Mouse (Mus musculus): ENCODE measurements around the gene Aldh4a1.

DNA sequence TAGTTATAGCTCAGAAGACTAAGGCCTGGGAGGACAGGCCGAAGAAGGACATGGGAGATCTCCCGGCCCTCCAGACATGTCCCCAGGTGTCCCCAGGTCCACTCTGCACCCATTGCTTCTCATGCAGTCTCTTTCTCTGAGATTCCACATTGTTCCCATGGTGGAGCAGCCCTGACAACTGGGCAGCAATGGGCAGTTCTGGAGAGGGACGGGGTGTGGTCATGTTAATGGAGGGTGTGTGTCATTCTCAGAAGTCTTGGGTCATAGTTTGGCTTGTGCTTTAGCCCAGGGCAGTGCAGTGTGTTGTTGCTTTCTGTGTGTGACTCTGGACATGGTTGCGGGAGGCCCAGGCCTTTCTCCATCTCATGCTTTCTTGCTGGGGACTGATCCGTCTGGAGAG is 15.9 kb upstream of the Aldh4a1 start:
- no peak for TF ChIP-seq CTCF (IDR thresholded peaks at IDR 0.05; ENCODE audit: extremely low read depth, insufficient read depth, low read length)
- no peak for TF ChIP-seq POLR2A (IDR thresholded peaks at IDR 0.05; ENCODE audit: extremely low read depth, insufficient read depth, low read length)
